Mouse (Mus musculus) megakaryocyte-erythroid progenitor cell, adult 5-6 weeks (primary cell): ENCODE data around the gene Zbtb39. TPM values are rescaled to one million over a fixed set of nuclear protein-coding genes. Genes with fewer than 3 reads are reported as not detected.

Experiments
- ATAC-seq: replicated peaks from 2 replicates; pipeline ENCODE4 v1.8.0; 2016; ENCODE audit warnings: mild to moderate bottlenecking, inconsistent platforms; ENCODE audit not compliant: severe bottlenecking, poor library complexity, low FRiP score, low TSS enrichment
- total RNA-seq, 2 experiments: library from RNA; stranded (forward) in 1 of 2; stranded (reverse) in 1 of 2; fragments of 200-1000, 215-1000 nt in 1 of 2; fragments of >200 nt in 1 of 2; fragmentation: Nextera tagmentation in 1 of 2; gene quantifications; 2 replicates each; pipeline ENCODE4 v1.2.3; 2014 to 2017

Zbtb39 gene
- 6.9 and 10.2 TPM in 2 replicates for total RNA-seq (2014; fragmentation: Nextera tagmentation)
- 3.0 and 3.4 TPM in 2 replicates for total RNA-seq (2017)

DNA sequence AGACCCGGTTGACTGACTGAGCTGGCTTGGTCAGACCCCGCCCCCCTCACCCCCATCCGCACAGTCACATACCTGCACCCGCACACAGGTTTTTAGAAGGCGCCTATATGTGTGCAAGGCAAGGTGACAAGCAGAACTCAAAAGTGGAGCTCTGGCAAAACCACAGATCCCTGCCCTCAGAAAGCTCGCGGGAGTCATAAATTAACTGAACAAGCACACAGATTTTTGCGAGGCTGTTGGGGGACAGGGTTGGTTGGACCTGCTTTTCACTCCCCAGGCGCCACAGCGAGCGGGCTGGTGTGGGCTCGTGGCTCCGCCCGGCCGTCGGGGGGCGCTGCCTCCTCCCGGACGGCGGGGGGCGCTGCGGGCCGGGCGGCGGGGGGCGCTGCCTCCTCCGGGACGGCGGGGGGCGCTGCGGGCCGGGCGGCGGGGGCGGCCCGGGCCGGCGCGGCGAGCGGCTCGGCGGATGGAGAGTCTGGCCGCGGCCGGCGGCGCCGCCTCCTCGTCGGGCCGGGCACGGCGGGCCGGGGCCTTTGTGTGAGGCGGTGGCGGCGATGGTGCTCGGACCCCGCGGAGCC is at the start of gene Zbtb39:
TSS of gene Zbtb39 (plus strand) at position 456 of the 578 bp plus-strand sequence.
- peak; percentile 62 for ATAC-seq

DNA sequence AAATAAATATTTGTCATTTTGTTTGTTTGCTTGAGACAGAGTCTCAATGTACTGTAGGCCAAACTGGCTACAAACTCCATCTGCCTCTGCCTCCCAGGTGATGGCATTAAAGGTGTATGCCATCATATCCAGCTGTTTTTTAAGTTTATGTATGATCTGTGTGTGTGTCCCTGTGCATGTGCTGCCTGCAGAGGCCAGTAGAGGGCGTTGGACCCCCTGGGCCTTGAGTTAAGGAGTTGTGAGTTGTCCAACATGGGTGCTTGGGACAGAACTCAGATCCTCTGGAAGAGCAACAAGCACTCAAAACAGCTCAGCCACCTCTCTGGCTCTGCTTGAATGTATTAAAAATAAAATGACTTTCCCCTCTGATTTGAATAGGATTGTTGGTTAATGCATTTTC is 48.3 kb upstream of the Zbtb39 start:
- no peak for ATAC-seq

DNA sequence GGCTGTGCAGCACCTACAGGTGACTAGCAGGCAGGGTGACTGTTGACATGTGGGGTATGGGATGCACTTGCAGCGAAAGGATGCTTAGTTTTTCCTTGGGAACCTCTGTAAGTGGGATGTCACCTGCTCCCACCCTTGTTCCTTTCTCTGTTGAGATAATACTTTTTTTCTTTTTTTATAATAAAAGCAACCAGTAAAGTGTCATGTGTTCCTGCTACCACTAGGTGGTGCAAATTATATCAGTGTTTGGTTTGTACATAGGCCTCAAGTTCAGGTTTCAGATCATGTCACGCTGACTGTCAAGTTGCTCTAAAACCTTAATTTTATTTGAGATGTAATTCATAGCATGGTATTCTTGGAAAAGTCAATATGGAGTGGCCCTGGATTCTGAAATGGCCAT is 44.7 kb upstream of the Zbtb39 start:
- ATAC-seq: peak; percentile 71

DNA sequence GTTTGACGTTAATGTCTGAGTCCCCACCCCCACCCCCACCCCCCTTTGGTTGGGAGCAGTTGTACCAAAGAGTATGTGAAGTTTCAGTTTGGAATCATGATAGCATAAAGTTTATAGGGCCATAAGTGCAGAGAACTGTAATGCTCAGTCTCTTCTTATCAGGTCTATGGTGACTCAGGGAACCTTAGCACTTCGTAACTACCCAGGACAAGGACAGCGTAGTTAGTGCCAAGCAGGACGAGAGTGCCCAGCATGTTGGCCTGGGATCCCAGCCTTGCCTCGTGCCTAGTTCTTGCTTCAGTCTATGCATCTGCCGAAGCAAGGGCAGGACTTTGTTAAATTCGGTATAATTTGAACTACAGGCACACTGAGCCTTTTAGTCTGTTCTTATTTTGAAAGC is 43.6 kb upstream of the Zbtb39 start:
- ATAC-seq: 0 out of 2 replicates have a peak, but pooled peaks have one; percentile 16

DNA sequence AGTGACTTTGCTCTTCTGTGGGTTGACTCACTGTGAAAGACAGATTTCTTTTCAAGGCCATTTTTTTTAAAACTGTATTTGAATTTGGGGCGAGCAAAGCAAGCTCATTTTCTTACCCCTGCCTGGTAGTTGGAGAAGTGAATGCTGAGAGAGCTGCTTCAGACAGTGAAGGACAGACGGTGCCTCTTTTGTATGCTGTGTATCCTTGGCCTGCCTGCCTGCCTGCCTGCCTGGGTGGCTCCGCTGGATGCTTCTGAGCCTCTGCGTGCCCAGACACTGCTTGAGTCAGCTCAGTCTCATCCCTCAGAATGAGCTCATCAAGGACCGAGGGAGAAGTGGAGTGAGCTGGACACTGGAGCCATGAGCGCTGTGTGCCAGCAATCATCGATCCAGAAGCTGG is 40.4 kb upstream of the Zbtb39 start:
- ATAC-seq: no peak

DNA sequence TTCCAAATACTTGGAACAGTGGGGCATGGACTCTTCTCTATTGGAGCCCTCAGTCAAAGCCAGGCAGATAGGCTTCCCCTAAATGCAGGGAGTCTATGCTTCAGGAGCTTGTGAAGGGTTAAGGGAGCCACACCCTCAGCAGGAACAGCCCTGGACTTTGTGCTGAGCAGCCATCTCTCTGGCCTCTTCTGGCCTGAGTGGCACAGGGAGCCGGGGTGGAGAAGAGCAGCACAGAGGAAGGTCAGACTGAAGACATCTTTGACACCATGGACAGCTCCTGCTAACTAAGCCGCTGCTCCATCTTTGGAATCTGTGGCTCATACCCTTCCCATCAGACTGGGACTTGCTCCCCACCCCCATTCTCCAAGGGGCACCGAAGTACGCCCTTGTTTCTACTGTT is 36.0 kb upstream of the Zbtb39 start:
- ATAC-seq: peak; percentile 40; the same call in 1 of the 2 replicates

DNA sequence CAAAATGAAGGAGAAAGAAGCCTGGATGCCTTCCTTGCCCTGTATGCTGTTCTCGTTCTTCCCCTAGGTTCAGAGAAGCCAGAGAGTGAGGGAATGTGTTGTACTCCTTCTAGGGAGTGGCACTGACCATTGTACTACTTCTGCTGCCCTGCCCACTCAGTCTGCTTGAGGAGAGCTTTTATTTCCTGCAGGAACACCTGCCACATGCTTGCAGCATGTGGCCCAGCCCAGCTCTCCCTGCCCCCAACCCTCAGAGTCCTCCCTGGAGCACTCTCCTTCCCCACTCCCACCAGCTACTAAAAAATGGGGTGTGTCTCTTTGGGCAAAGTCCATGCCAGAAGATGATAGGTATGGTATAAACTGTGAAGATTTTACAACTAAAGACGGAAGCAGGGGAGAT is 35.0 kb upstream of the Zbtb39 start:
- no peak for ATAC-seq

DNA sequence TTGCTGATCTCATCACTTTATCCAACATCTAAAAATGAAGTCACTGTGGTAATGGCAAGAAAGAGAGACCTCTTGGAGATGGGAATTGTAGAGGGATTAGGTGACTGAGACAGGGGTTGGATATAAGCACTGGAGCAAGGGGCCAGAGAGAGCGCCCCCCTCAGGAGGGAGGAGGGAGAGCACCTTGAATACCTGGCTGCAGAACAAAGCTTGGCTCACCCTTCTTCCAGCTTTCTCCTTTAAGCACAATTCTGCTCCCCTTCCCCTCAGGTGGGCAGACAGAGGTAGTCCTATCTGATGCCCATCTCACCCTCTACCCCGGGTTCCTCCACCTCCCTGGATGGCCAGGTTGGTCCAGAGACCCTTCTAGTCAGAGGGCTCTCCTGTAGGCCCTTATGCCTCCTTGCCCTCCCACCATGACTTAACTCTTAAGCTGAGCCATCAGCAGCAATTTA is 34.5 kb upstream of the Zbtb39 start, which contains the start of gene Myo1a:
TSS of gene Myo1a (plus strand) at position 405 of the 455 bp plus-strand sequence.
- ATAC-seq: no peak

DNA sequence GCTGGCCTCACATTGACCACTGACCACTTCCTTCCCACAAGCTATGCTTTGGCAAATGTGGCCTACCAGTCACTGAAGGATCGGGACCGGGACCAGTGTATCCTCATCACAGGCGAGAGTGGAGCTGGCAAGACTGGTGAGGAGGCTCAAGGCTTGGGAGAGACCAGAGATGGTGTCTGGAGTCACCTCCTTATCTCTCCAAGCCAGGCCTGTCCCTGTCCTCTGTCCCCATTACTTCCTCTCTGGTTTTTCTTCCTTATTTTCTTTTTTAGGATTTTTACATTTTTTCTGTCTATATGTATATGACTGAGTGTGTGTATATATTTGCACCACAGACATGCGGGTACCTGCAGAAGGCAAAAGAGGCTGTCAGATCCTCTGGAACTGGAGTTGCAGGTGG is 33.6 kb upstream of the Zbtb39 start:
- ATAC-seq: no peak

DNA sequence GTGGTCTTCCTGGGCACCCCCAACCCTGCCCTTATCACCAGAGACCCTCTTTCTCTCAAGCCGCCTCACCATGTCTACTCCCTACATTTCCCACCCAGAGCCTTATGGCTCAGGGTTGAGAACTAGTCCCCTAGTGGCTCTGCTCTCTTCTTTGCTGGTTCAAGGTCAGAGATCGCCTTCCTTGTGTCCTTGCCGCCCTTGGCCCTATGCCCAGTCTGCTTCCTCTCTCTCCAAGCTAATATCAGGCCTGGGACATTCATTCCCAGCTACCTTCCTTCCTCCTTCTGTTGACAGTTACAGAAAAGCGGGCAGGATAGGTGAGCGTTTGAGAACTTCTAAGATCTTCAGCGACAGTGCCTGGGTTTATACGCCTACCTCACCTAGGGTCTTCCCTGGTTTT is 31.6 kb upstream of the Zbtb39 start:
- ATAC-seq: no peak

DNA sequence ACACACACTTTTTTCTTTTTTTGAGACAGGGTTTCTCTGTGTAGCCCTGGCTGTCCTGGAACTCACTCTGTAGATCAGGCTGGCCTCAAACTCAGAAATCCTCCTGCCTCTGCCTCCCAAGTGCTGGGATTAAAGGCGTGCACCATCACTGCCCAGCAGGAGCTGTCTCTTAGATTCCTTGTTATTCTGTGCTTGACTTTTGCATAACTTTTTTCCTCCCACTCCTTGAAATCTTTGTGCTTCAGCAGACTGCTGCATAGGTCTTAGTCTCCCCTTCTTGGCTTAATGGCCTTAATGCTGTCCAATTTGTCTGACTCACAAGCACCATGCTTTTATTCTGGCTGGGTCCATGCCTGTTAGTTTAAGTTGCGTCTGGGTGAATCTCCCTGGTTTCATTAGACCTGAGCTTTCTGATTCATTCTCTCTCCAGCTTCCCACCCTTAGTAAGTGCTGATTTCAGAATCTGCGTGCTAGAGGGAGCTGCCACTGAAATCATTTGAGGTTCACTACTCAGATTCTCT is 30.4 kb upstream of the Zbtb39 start:
- no peak for ATAC-seq

DNA sequence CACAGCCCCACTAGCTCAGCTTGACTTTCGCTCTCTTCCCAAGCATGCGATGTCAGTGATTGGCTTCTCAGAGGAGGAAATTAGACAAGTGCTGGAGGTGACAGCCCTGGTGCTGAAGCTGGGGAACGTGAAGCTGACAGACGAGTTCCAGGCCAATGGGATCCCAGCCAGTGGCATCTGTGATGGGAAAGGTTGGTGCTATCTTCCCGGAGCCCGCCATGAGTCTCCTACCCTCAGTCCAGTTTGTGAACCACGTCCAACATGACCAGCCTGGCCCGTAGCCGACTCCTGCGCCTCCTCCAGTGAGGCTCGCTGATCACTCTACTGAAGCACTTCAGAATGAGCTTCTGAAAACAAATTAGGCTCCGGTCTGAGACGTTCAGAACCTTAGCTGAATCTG is 29.0 kb upstream of the Zbtb39 start:
- ATAC-seq: no peak; the same call in 1 of the 2 replicates

DNA sequence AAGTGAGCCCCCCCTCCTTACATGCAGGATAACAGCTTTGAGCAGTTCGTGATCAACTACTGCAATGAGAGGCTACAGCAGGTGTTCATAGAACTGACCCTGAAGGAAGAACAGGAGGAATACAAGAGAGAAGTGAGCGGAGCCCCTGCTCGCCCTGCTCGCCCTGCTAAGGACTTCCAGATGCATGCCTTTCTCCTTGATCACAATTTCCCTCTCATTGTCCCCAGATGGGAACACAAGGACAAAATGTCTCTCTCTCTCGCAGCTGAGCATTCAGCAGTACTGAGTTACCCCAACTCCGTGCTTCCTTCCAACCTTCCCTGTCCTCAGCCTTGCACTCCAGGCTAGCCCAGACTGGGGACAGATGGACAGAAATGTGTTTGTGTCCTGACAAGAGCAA is 26.6 kb upstream of the Zbtb39 start:
- ATAC-seq: no peak

DNA sequence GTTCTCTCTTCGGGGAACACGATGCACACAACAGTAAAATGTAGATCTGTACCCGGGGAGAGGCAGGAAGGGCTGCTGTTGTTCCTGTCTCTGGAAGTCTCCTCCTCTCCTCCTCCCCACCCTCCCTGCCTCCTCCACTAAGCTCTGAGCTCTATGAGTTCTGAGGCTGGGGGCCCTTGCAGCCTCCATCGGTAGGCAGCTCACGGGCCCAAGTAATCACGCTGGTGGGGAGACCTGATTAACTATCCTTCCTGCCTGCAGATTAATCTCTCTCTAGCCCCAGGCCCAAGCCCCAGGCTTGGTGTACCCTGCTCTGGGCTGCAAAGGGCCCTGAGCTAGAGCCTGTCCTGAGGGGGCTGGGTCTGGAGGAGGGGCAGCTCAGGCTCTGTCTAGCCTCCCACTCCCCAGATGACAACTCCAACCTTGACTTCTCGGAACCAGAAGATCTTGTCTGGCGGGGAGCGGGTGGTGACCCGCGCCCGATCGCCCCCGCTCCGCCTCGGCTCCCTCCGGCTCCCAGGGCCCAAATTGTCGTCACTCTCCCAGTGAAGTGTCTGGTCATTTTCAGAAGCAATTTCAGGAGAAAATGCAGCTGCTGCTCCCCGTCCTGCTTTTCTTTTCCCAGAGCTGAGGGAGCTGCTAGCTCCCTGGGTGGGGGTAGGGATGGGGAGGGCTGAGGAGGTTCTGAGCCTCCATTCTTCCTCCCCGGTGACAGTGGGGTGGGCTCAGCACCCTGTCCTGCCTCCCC is 17.5 kb upstream of the Zbtb39 start:
- no peak for ATAC-seq

DNA sequence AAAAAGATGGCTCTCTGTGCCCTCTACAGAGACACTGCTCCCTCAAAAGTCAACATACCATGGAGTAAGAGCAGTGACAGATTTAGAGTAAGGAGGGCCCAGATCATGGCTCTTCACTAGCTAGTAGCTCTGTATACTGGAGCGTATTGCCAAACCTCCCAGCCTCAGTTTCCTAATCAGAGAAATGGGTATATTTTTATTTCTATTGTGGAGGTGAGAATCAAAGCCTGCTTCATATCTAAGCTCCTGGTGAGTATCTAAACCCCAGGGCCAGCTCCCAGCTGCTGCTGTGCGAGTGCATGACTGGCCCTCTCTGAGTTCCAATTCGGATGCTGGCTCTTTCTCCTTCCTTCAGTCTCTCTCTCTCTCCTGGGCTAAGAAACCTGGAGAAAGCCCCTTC is 15.2 kb upstream of the Zbtb39 start, which contains the start of gene Tac2:
TSS of gene Tac2 (plus strand) at position 301 of the 400 bp plus-strand sequence.
- no peak for ATAC-seq

DNA sequence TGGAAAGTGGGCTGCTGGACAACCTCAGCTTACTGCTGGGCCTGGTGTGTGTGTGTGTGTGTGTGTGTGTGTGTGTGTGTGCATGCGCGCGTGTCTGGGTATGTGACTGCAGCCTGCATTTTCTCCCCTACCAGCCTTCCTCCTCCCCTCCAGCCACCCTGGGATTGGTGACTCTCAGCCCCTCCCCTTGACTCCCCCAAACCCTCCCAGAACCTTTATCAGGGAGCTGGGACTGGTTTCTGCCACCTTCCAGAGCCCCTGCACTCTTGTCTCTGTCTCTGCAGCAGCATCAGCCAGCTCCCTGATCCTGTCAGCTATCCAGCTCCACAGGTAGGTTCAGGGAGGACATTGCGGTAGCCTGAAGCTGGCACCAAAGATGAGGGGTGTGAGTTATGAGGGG is 14.2 kb upstream of the Zbtb39 start:
- ATAC-seq: peak; percentile 53

DNA sequence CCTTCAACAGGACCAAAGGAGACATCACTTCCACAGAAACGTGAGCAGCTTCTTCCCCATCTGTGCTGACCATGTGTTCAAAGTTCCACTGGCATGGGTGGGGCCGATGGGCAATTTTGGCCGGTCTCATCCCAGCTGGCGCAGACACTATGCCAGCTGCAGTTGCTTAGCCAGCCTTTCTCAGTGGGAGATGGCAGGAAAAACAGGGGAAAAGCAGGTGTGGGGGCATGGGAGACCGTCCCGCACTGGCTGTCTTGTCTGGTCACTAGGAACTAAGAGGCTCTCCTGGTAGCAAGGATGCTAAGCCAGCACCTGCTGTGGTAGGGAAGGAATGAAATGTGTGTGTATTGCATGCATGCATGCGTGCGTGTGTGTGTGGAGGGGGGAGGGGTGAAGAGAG is 10.9 kb upstream of the Zbtb39 start:
- ATAC-seq: no peak

DNA sequence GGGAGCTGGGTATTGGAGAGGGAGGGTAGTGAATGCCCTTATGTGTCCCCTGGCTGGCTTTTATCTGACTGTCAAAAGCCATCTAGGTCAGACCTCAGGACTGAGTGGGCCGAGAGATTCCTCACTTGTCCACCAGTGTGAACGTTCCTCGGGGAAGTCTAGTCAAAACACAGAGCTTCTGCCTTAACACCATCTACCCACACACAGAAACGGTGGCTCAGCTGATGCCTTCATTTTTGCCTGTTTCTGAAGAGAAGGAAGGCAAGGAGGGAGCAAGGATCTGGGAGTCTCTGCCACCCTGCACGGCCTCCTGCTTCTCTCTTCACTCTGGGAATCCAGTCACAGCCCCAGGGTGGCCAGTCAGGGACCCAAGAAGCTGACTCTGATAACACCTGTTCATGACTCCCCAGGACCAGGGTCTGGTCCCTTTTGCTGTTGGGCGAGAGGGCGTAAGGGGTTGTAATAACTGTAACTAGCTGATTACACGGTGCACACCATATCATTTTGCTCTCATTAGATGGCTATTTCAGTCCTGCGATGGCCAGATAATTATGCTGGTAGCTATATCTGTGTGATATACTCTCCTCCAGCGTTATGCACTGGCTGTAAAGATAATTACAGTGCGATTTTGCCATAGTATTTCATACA is 8.9 kb upstream of the Zbtb39 start:
- ATAC-seq: peak; percentile 80

DNA sequence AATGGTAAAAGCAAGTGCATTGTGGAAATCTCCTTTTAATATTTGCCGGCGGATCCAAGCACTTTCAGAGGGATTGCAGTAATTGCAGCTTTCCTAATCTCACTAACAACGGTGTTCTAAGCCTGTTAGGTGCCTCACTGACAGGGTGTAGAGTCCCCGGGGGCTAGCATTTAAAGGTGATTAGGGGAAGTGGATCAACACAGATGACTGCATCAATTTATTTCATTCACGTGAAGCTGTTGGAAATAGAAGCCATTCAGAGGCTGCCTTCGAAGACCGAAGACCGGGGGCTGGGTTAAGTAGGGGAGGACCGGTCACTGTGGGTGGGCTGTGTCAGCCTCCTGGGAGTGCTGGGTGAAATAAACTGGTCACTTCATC is 8.4 kb upstream of the Zbtb39 start:
- ATAC-seq: no peak; the same call in 1 of the 2 replicates

DNA sequence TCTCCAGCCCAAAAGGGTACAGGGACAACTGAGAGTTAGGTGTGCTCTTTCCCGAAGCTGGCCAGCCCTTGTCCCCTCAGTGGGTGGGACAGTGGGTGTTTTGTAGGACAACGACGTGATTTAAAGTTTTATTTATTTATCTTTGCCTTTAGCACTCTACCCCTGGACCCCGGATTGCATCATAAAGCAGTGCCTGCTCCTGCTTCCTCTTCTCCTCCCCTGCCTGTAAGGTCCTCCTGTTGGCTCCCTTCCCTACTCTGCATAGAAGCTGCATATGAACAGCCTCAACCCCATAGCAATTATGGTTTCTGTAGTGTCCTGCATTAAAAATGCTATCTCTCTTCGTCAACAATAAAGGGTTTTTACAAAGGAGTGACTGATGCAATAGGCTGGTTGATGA is 7.9 kb upstream of the Zbtb39 start:
- no peak; the same call in 1 of the 2 replicates for ATAC-seq
